Mouse (Mus musculus): ENCODE data around the gene Ptpn6. TPM values are rescaled to one million over a fixed set of nuclear protein-coding genes. Genes with fewer than 3 reads are reported as not detected.

Ptpn6 gene
- polyA plus RNA-seq, 1 experiment from 2014 or later = 5.6 TPM

DNA sequence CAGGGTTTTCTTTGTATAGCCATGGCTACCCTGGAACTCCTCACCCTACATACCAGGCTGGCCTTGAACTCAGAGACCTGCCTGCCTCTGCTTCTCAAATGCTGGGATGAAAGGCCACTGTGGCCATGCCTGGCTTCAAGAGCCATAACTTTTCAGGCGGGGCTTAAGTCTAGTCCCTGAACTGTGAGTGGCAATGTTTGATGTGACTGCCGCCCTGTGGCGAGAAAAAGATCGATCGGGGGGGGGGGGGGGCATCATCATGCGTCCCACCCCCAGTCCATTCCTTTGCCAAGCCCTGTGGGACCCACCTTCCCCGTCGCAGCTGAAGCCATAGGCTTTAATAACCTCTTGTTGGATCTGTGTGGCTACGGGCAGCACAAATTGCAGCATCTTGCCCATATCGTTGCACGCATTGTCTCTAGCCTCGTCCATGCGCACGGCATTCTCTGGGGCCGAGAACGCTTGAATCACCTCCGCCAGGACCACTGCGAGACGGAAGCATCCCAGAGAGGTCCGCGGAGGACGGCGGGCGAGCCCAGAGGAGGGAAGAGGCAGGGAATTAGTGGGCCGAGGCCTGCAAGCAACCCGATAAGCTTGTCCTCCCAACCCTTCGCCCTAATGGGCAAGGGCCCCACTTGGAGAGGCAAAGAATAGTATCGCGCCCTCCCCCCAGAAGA lies 1.8 kb upstream of the Ptpn6 start:
- Histone ChIP-seq H3K36me3 (peaks cover 27% of the 10 kb centered on the region), H3K9me3 (no peaks in the 10 kb centered on the region), H3K27me3 (no peaks in the 10 kb centered on the region), H3K27ac (replicated peaks) (peak overlapping the region; percentile 99), H3K4me1 (peaks cover 36% of the 10 kb centered on the region), H3K4me2 (replicated peaks) (peak overlapping the region; percentile 67), H3K4me3 (peak overlapping the region; percentile 56), H3K9ac (replicated peaks) (peak overlapping the region; percentile 77)
- 1% methylated on average over 29 of the region's 29 CpGs for WGBS
- peak; percentile 12 for ATAC-seq (ENCODE audit: low FRiP score, low read depth)

DNA sequence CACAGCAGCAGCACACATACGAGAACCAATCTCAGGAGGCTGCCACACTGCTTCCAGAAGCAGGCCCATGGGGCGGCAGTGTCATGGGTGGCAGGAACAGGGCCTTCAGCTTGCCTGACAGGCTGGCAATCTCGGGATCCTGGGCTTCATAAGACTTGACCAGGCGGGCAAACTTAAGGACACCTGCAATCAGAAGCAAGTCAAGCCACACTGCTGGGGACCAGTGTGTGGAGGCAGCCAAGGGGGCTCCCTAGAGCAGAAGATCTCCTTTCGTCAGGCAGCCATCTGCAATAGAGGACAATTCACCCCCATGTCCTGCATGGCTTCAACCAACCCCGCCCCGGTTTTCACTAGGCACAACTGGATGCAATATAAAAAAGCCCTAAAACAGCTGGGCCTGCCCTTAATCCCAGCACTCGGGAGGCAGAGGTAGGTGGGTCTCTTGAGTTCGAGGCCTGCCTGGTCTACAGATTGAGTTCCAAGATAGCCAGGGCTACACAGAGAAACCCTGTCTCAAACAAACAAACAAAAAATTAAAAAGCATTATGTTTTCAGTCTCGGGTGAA lies 800 bp upstream of the Ptpn6 start:
- peaks cover 29% of the 10 kb centered on the region for H3K4me1 ChIP-seq
- H3K27ac ChIP-seq (replicated peaks) = peak overlapping the region; percentile 99; the same call in 1 of the 2 replicates
- H3K9ac ChIP-seq (replicated peaks) = peak overlapping the region; percentile 32; the same call in 1 of the 2 replicates
- H3K36me3 ChIP-seq = peaks cover 18% of the 10 kb centered on the region
- 84% methylated on average over 10 of the region's 10 CpGs for WGBS
- peak overlapping the region; percentile 67 for H3K4me2 ChIP-seq (replicated peaks)
- ATAC-seq (ENCODE audit: low FRiP score, low read depth) = no peak
- no peaks in the 10 kb centered on the region for H3K9me3 ChIP-seq
- H3K4me3 ChIP-seq = no peak overlapping the region
- no peaks in the 10 kb centered on the region for H3K27me3 ChIP-seq

DNA sequence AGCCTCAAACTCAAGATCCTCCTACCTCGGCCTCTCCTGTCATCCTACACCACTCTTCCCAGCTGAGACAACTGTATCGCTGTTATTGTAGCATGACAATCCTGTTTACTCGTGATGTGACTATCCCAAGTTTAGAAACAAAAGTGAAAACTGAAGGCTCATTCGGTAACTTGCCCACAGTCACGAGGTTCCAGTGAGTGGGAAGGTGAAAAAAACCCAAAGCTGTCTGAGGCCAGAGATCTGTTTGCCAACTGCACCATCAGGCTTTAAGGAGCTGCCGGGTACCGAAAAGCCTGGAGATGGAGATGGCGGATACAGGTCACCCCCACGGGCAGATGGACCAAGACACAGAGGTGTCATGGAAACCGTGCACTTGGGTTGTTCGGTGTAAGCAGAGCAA lies 1.5 kb downstream of the Ptpn6 start:
- no peak for ATAC-seq (ENCODE audit: low FRiP score, low read depth)
- H3K9me3 ChIP-seq = no peaks in the 10 kb centered on the region
- no peak overlapping the region for H3K4me2 ChIP-seq (replicated peaks)
- H3K9ac ChIP-seq (replicated peaks) = no peak overlapping the region
- H3K4me1 ChIP-seq = peaks cover 28% of the 10 kb centered on the region
- H3K4me3 ChIP-seq = no peak overlapping the region
- 0 out of 2 replicates have a peak, but pooled peaks cover 3% of the 10 kb centered on the region for H3K27me3 ChIP-seq
- 90% methylated on average over 11 of the region's 11 CpGs for WGBS
- H3K36me3 ChIP-seq = no peaks in the 10 kb centered on the region
- no peak overlapping the region for H3K27ac ChIP-seq (replicated peaks)

DNA sequence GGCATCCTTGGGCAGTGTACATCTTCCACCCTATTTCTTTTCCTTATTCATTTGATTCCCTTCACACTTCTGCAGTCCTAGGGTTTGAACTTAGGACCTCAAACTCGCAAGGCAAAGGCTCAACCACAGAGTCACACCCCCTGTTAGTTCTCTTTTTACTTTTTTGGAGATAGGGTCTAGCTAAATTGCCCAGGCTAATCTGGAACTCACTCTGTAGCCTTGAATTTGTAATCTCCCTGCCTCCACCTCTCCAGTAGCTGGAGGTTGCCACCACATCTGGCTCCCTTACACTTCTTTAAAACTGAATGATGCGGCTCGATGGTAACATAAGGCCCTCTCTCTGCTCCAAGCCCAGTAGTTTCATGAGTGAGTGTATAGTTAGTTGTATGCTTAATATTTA lies 4.1 kb downstream of the Ptpn6 start:
- peaks cover 13% of the 10 kb centered on the region for H3K4me1 ChIP-seq
- no peak overlapping the region for H3K4me3 ChIP-seq
- no peak overlapping the region for H3K27ac ChIP-seq (replicated peaks)
- no peak overlapping the region for H3K4me2 ChIP-seq (replicated peaks)
- H3K27me3 ChIP-seq = 0 out of 2 replicates have a peak, but pooled peaks cover 3% of the 10 kb centered on the region
- no peak for ATAC-seq (ENCODE audit: low FRiP score, low read depth)
- H3K9ac ChIP-seq (replicated peaks) = no peak overlapping the region
- no peaks in the 10 kb centered on the region for H3K9me3 ChIP-seq
- no peaks in the 10 kb centered on the region for H3K36me3 ChIP-seq
- WGBS = 89% methylated on average over 3 of the region's 3 CpGs

DNA sequence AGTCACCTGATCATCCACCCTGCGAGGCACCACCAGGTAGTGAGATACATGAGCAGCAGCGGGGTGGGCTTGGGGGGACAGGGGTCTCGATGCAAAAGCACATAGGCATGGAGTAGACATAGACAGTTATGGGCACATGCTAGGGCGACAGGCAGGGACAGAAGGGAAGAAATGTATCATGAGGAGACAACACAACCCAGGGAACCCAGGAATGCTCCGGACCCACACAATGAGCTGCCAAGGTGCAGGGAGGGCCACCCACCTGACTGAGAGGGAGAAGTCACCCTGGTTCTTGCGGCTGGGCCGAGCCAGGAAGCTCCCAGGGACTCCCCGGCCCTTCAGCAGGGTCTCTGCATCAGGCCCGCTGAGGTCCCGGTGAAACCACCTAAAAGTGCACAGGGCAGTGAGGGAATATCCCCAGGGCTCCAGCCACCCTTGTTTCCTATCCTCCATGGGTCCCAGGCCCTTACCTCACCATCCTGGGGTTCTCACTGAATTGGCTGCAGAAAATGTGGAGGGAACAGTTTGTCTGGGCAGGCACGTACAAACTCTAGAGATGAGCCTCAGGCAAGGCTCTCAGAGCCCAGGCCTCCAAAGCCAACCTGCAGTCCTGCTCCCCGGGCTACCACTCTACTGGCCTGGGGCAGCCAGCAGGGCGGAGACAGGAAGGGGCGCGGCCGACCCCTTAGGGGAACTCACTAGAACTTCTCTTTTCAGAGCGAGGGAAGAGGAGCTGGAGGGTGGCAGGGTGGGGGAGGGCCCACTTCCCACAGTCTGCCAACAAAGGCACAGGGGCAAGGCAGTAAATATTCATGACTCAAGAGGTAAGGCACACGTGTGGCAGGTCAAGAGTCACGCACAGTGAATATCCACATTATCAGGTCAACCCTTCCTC lies 5.8 kb downstream of the Ptpn6 start:
- no peak overlapping the region for H3K4me3 ChIP-seq
- no peak overlapping the region for H3K9ac ChIP-seq (replicated peaks)
- 0 out of 2 replicates have a peak, but pooled peaks cover 3% of the 10 kb centered on the region for H3K27me3 ChIP-seq
- ATAC-seq (ENCODE audit: low FRiP score, low read depth) = no peak
- no peaks in the 10 kb centered on the region for H3K9me3 ChIP-seq
- no peak overlapping the region for H3K4me2 ChIP-seq (replicated peaks)
- no peaks in the 10 kb centered on the region for H3K4me1 ChIP-seq
- 58% methylated on average over 19 of the region's 19 CpGs for WGBS
- no peak overlapping the region for H3K27ac ChIP-seq (replicated peaks)
- H3K36me3 ChIP-seq = no peaks in the 10 kb centered on the region

DNA sequence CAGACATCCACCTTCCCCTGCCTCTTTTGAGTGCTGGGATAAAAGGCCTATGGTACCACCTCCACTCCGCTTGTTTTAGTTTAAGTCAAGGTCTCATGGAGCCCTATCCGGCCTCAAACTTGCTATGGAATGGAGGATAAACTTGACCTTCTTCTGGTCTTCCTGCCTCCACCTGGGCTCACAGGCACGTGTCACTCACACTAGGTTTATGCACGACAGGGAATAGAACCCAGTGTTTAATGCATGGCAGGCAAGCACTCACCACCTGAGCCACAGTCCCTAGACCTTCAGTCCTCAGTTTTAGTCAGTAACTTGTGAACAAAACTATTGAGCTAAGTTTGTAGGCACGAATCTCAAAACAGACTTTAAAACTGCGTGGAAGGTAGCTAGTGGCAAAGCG lies 7.5 kb downstream of the Ptpn6 start:
- 86% methylated on average over 7 of the region's 7 CpGs for WGBS
- Histone ChIP-seq H3K4me2 (replicated peaks) (no peak overlapping the region), H3K4me1 (no peaks in the 10 kb centered on the region), H3K27ac (replicated peaks) (no peak overlapping the region), H3K27me3 (0 out of 2 replicates have a peak, but pooled peaks cover 3% of the 10 kb centered on the region), H3K9me3 (no peaks in the 10 kb centered on the region), H3K4me3 (no peak overlapping the region), H3K36me3 (no peaks in the 10 kb centered on the region), H3K9ac (replicated peaks) (no peak overlapping the region)
- ATAC-seq (ENCODE audit: low FRiP score, low read depth) = no peak

DNA sequence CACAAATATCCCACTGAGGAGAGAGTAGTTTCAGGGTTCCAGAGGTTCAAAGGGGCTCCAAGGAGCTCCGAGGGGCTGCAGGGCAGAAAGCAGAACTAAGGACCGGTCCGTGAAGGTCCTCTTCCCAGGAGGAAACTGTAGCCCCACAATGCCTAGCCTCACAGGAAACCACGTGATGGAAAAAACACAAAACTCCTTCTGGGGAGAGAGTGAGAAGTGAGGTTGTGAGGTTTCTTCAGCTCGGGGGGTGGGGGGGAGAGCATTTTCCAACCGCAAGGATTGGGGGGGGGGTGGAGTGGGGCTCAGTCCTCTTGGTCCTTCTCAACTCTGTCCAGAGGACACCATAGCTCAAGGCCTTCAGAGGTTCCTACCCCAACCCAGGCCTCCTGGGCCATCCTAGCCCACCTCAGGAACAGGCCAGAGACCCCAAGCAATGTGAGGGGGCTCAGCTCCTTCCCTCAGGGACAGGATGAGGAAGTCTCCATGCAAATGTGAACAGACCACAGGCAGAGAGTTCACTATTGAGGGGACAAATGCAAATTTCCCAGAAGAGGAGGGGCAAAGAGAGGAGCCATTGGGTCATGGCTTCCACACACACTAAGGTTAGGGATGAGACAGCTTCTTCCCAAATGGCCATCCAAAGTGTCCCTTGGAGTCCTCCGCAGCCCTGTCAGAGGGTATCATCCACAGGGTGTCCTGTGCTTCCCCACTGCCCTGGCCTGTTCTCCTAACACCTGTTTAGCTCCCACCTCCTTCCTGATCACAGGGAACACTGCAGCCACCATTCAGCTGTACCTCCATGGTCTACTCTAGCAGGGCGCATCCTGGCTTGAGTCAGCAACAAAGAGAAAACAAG lies 8.4 kb downstream of the Ptpn6 start:
- H3K27me3 ChIP-seq = 0 out of 2 replicates have a peak, but pooled peaks cover 3% of the 10 kb centered on the region
- no peaks in the 10 kb centered on the region for H3K36me3 ChIP-seq
- H3K9ac ChIP-seq (replicated peaks) = no peak overlapping the region
- H3K27ac ChIP-seq (replicated peaks) = no peak overlapping the region
- no peaks in the 10 kb centered on the region for H3K9me3 ChIP-seq
- no peak for ATAC-seq (ENCODE audit: low FRiP score, low read depth)
- H3K4me1 ChIP-seq = no peaks in the 10 kb centered on the region
- H3K4me2 ChIP-seq (replicated peaks) = no peak overlapping the region
- no peak overlapping the region for H3K4me3 ChIP-seq
- 90% methylated on average over 7 of the region's 8 CpGs for WGBS

DNA sequence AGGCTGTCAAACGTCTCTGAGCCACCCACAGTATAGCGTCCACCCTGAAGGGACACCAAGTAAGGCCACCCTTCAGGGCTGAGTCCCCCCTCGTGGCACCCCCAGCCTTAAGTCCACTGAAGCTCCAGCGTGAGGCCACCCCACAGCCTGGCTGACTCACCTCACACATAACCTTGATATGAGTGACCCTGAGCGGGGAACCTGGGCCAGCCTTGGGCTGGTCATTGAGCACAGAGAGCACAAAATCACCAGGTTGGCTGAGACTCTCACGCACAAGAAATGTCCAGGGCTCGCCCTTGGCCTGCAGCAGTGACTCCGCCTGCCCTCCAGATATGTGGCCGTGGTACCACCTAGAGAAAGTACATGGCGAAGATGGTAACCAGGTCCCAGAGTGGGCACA lies 9.9 kb downstream of the Ptpn6 start:
- no peaks in the 10 kb centered on the region for H3K9me3 ChIP-seq

DNA sequence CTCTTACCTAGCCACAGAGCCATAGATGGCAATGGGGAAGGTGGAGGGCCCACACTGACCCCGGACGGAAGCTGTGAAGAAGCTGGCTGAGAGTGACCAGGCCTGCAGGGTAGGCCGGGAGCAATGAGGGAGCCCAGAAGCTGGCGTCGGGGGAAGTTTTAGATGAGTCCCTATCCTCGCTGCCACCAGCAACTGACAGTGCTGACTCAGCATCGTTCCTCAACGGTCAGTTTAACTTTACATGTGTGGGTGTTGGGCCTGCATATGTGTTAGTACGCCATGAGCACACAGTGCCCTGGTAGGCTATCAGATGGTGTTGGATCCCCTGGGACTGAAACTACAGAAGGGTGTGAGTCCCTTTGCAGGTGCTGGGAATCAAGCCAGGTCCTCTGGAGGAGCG lies 14.0 kb downstream of the Ptpn6 start:
- no peak overlapping the region for H3K9ac ChIP-seq (replicated peaks)
- no peaks in the 10 kb centered on the region for H3K4me1 ChIP-seq
- no peaks in the 10 kb centered on the region for H3K27me3 ChIP-seq
- ATAC-seq (ENCODE audit: low FRiP score, low read depth) = no peak
- WGBS = 89% methylated on average over 10 of the region's 10 CpGs
- H3K36me3 ChIP-seq = no peaks in the 10 kb centered on the region
- no peak overlapping the region for H3K27ac ChIP-seq (replicated peaks)
- no peak overlapping the region for H3K4me2 ChIP-seq (replicated peaks)
- H3K9me3 ChIP-seq = no peaks in the 10 kb centered on the region
- H3K4me3 ChIP-seq = no peak overlapping the region

More for the DNA sequence above, 9.9 kb downstream of the Ptpn6 start:
- Histone ChIP-seq H3K4me2 (replicated peaks) (no peak overlapping the region), H3K36me3 (no peaks in the 10 kb centered on the region), H3K9ac (replicated peaks) (no peak overlapping the region), H3K4me3 (no peak overlapping the region), H3K4me1 (no peaks in the 10 kb centered on the region), H3K27me3 (0 out of 2 replicates have a peak, but pooled peaks cover 3% of the 10 kb centered on the region), H3K27ac (replicated peaks) (no peak overlapping the region)
- no peak for ATAC-seq (ENCODE audit: low FRiP score, low read depth)
- 90% methylated on average over 10 of the region's 10 CpGs for WGBS

DNA sequence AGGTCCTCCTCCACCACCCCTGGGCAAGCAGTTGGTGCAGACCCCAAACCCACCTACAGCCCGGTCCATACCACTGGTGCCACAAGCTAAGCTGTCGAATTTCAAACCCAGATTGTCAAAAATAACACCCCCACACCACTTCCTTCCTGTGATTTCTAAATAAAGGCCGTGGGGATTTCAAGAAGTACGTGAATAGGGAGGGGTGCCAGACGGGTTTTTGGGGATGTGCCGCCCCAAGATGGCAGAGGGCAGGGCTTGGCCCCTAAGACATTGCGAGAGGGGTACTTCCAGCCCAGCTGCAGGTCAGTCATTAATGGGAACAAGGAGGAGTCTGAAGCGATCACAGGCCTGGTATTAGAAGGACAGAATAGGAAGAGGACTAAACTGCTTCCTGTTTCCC lies 15.0 kb downstream of the Ptpn6 start:
- Histone ChIP-seq H3K27me3 (no peaks in the 10 kb centered on the region), H3K4me2 (replicated peaks) (no peak overlapping the region), H3K27ac (replicated peaks) (no peak overlapping the region), H3K4me1 (no peaks in the 10 kb centered on the region), H3K36me3 (no peaks in the 10 kb centered on the region), H3K4me3 (no peak overlapping the region), H3K9ac (replicated peaks) (no peak overlapping the region), H3K9me3 (no peaks in the 10 kb centered on the region)
- ATAC-seq (ENCODE audit: low FRiP score, low read depth) = no peak
- WGBS = 80% methylated on average over 8 of the region's 8 CpGs

DNA sequence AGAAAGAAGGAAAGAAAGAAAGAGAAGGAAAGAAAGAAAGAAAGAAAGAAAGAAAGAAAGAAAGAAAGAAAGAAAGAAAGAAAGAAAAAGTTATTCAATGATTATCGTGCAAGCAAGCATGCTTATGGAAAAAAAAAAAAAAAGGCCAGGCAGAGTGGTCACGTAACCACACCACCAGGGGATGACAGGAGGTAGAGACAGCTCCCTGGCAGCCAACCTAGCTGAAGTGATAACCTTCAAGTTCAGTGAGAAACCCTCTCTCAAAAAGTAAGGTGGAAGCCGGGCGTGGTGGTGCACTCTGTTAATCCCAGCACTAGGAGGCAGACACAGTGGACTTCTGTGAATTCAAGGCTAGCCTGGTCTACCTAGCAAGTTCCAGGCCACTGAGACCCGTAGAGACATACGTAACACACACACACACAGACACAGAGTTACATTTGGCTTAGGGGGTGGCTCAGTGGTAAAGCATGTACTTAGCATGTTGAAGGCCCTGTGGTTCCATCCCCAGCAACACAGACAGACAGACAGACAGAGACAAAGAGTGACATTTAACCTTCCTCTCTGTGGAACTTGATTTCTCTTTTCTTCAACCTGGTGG lies 15.5 kb downstream of the Ptpn6 start:
- no peak overlapping the region for H3K4me2 ChIP-seq (replicated peaks)
- H3K27ac ChIP-seq (replicated peaks) = no peak overlapping the region
- no peak overlapping the region for H3K4me3 ChIP-seq
- H3K36me3 ChIP-seq = 0 out of 2 replicates have a peak, but pooled peaks cover 1% of the 10 kb centered on the region
- H3K9me3 ChIP-seq = no peaks in the 10 kb centered on the region
- no peak overlapping the region for H3K9ac ChIP-seq (replicated peaks)
- no peaks in the 10 kb centered on the region for H3K27me3 ChIP-seq
- no peak for ATAC-seq (ENCODE audit: low FRiP score, low read depth)
- WGBS = 76% methylated on average over 6 of the region's 6 CpGs
- H3K4me1 ChIP-seq = no peaks in the 10 kb centered on the region

All from midbrain, embryonic 12.5 days (tissue).